Mouse (Mus musculus) Patski (cell line): Measurements from ENCODE around the gene Rfx7. TPM values are rescaled to one million over a fixed set of nuclear protein-coding genes. Genes with fewer than 3 reads are reported as not detected.

Experiments
- ATAC-seq: fragments of 100-300 bp; one replicate; pipeline ENCODE4 v1.8.0; 2021
- CTCF ChIA-PET: fragments of 350-600 bp; sonication (Branson Sonifier 250); formaldehyde crosslinking; loops from one replicate; lab custom pipeline; 2022; ENCODE audit warnings: inconsistent platforms; lab: Charles Lee
- POLR2A ChIA-PET: fragments of 350-600 bp; sonication (Branson Sonifier 250); formaldehyde crosslinking; loops from one replicate; lab custom pipeline; 2022; ENCODE audit warnings: antibody characterized with exemption, inconsistent platforms; lab: Charles Lee
- DNase-seq: peaks from one replicate; pipeline ENCODE4 v3.0.0-alpha.2; 2011; ENCODE audit warnings: low read depth, low spot score
- H3K27me3 ChIP-seq: fragments of 371-371 bp; one replicate; pipeline ENCODE4 v1.5.1; 2021
- CTCF ChIP-seq: fragments of 100-300 bp; IDR thresholded peaks from one replicate; pipeline ENCODE4 v1.5.1; 2021
- in situ Hi-C: fragments of 300-500 bp; cut with MboI; formaldehyde crosslinking; loops from 3 replicates; pipeline ENCODE4 v1.11.1; 2018; ENCODE audit warnings: low pct_unique_long_range_greater_than_20kb, mixed read lengths
- polyA plus RNA-seq: library from polyadenylated mRNA; unstranded; gene quantifications from one replicate; pipeline ENCODE4 v1.2.3, GENCODE M21; 2021

The Rfx7 gene
- polyA plus RNA-seq, 1 experiment from 2014 or later: 16.7 TPM

GRCm38 (mm10) chr9:72613884-72614283, 81.8 kb downstream of the Rfx7 start:
- in situ Hi-C loops: no loop called here
- POLR2A ChIA-PET: no interaction called here
- DNase-seq (no peak), ATAC-seq (no peak)
- no peak for TF ChIP-seq CTCF
- CTCF ChIA-PET: no interaction called here
- H3K27me3 ChIP-seq: no peaks in the 10 kb centered on the region

DNA sequence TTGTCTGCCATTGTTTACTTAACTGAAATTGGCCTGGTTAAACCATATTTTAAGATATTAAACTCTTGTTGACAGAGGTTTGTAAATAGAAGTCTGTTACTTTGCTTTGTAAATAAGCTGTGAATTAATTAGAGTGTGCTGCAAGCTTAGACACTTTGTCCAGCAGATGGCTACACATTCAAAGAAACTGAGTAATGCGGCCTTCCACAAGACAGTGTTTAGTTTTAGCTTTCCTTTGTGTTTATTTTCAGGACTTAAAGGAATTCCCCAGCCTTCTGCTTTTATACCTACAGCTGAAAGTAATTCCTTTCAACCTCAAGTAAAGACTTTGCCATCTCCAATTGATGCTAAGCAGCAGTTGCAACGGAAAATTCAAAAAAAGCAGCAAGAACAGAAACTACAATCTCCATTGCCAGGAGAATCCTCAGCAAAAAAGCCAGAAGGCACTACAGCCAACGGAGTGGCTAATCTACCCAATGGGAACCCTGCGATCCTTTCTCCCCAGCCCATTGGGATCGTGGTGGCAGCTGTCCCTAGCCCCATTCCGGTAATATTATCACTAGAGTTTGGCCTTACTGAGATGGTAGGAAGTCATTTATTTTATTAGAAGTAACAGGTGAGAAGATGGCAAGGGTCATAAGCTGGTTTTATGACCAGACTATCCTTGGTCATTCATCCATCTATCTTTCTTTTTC, 82.9 kb downstream of the Rfx7 start:
- in situ Hi-C loops: no loop called here
- peak; percentile 35 for TF ChIP-seq CTCF
- no peaks in the 10 kb centered on the region for H3K27me3 ChIP-seq
- ChIA-PET CTCF (interaction anchor here (1.1 to 1.2 kb wide), 2 partner anchors 10 to 55 kb away, joined by 3 read pairs; no protein-coding TSS in a partner anchor), POLR2A (no interaction called here)
- DNase-seq: no peak
- ATAC-seq: no peak

DNA sequence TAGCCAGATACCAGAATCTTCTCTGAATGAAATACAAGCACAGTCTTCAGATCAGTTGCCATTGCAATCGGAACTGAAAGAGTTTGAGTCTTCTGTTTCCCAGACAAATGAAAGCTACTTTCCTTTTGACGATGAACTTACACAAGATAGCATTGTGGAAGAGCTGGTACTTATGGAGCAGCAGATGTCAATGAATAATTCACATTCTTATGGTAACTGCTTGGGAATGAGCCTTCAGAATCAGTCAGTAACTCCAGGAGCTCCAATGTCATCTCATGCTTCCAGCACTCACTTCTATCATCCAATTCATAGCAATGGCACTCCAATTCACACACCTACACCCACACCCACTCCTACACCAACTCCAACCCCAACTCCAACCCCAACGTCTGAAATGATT, 86.0 kb downstream of the Rfx7 start:
- ChIA-PET POLR2A (no interaction called here), CTCF (interaction anchor here (0.7 to 1.3 kb wide), 2 partner anchors 11 to 53 kb away, joined by 3 read pairs; no protein-coding TSS in a partner anchor)
- TF ChIP-seq CTCF: no peak
- in situ Hi-C loops: no loop called here
- ATAC-seq (no peak), DNase-seq (no peak)
- H3K27me3 ChIP-seq: no peaks in the 10 kb centered on the region

DNA sequence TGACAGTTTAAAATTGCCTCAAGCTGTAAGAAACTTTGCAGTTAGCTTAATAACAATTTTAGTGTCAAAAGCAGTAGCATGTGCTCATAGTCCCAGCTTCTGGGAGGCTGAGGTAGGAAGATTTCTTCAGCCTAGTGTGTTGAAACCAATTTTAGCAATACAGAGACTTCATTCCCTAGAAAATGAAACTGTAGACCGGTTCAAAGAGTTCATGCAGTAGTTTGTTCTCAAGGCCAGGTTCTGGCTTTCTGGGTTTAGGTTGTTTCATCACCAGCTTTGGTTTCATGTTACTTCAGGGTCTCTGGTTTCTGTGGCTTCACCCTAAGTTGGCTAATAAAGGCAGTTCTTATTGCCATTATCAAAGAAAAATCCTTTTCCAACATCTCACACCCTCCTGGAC, 91.6 kb downstream of the Rfx7 start:
- in situ Hi-C loops: no loop called here
- CTCF ChIA-PET: interaction anchor here (1.1 kb wide), 1 partner anchor 48 kb away, joined by 3 read pairs; no protein-coding TSS in a partner anchor
- ATAC-seq (no peak), DNase-seq (no peak)
- no peak for TF ChIP-seq CTCF
- no peaks in the 10 kb centered on the region for H3K27me3 ChIP-seq
- POLR2A ChIA-PET: no interaction called here

DNA sequence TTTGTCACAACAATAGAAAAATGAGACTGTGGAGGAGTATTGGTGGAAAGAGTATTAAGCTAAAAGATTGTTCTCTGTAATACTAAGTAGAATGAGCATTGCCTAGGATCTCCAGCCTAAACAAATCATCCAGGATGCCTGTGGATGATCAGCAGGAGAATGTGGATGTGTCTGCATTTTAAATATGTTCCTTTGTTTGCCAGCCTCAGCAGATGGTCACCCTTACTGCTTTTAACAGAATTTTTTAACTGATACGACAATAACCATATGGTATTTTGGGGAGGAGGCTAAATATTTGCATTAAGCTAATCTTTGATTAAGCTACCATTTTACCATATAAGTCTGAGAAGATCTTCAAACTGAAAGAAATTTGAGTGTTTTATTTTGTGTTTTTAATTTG, 95.6 kb downstream of the Rfx7 start:
- ChIA-PET POLR2A (no interaction called here), CTCF (interaction anchor here (1.4 to 2.3 kb wide), 3 partner anchors 10 to 42 kb away, joined by 4 to 8 read pairs (median 4); partner anchors contain the start of gene Nedd4)
- no peak for ATAC-seq
- in situ Hi-C loops: no loop called here
- no peak for TF ChIP-seq CTCF
- H3K27me3 ChIP-seq: no peaks in the 10 kb centered on the region
- DNase-seq: no peak

DNA sequence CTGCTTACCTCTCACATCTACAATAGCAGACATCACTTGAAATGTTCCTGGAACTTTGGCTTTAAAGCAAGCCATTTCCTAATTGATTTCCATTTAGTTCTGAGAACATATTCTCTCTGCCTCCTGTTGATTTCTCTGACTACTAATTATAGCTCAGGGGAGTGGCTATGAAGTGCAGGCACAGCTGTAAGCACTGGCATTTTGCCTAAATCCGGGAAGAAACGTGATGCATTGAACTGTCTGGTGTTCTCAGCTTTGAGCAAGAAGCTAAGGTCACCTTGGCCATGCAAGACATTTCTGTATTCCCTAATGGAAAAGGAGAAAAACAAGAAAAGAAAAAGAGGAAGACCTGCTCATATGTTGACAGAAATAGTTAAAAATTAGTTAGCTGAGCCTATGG, 96.6 kb downstream of the Rfx7 start:
- ChIA-PET CTCF (interaction anchor here (0.8 to 2.3 kb wide), 5 partner anchors 9 to 44 kb away, joined by 3 to 8 read pairs (median 3); no protein-coding TSS in a partner anchor), POLR2A (interaction anchor here (2.7 kb wide), 1 partner anchor 35 kb away, joined by 19 read pairs; no protein-coding TSS in a partner anchor)
- in situ Hi-C loops: no loop called here
- no peaks in the 10 kb centered on the region for H3K27me3 ChIP-seq
- TF ChIP-seq CTCF: no peak
- ATAC-seq: no peak
- no peak for DNase-seq

DNA sequence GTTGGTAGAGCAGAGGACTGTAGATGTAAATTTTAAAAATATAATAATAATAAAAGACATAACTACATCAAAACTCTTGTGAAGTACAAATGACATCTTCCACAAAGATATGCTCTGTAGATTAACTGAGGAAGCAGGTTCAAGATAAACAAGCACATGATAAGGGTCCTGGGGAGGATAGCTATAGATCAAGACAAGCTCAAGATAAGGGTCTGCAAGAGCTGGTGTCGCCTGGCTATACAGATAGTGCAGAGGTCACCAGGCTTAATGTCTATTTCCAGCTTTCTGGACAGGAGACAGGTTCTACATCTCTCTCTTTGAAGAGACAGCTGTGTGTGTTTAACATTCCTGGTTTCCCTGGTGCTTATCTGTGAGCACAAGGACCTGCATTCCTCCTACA, 100.2 kb downstream of the Rfx7 start:
- no peak for ATAC-seq
- no peaks in the 10 kb centered on the region for H3K27me3 ChIP-seq
- DNase-seq: no peak
- in situ Hi-C loops: no loop called here
- TF ChIP-seq CTCF: no peak
- POLR2A ChIA-PET: interaction anchor here (0.6 kb wide), 1 partner anchor 32 kb away, joined by 3 read pairs; no protein-coding TSS in a partner anchor
- CTCF ChIA-PET: interaction anchor here (1.2 to 1.9 kb wide), 2 partner anchors 41 to 63 kb away, joined by 4 read pairs; no protein-coding TSS in a partner anchor

GRCm38 (mm10) chr9:72635134-72635533, 103.1 kb downstream of the Rfx7 start:
- no peak for DNase-seq
- TF ChIP-seq CTCF: peak; percentile 75
- in situ Hi-C loops: loop anchor here (5.0 kb wide), 1 partner anchor 37 kb away; no protein-coding TSS in a partner anchor
- ChIA-PET POLR2A (interaction anchor here (0.7 to 2.4 kb wide), 3 partner anchors 27 to 367 kb away, joined by 3 to 11 read pairs (median 3); partner anchors contain the start of gene Nedd4), CTCF (interaction anchor here (0.6 to 8.1 kb wide), 14 partner anchors 10 to 144 kb away, joined by 3 to 78 read pairs (median 4); no protein-coding TSS in a partner anchor)
- peak; percentile 56 for ATAC-seq
- no peaks in the 10 kb centered on the region for H3K27me3 ChIP-seq

- TF ChIP-seq CTCF: no peak
- ATAC-seq: no peak
- DNase-seq: no peak
- no peaks in the 10 kb centered on the region for H3K27me3 ChIP-seq
- ChIA-PET CTCF (interaction anchor here (1.1 to 8.1 kb wide), 3 partner anchors 8 to 35 kb away, joined by 4 to 78 read pairs (median 4); no protein-coding TSS in a partner anchor), POLR2A (interaction anchor here (2.4 kb wide), 1 partner anchor 26 kb away, joined by 11 read pairs; the partner anchor contains the start of gene Nedd4)
- in situ Hi-C loops: loop anchor here (5.0 kb wide), 1 partner anchor 36 kb away; no protein-coding TSS in a partner anchor
Measured at GRCm38 (mm10) chr9:72636547-72636946, 104.5 kb downstream of the Rfx7 start.

DNA sequence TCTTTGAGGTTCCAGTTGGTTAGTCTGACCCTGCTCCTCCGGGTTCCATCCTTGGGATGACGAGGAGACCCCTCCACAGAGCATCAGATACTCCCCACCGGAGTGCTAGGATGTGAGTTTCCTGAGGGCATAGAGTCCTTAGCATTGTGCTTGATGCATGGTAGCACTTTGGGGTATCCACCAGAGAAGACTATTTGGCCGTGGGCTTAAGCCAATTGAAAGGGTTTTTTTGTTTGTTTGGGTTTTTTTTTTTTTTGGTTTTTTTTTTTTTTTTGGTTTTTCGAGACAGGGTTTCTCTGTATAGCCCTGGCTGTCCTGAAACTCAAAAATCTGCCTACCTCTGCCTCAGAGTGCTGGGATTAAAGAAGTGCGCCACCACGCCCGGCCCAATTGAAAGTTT, 105.2 kb downstream of the Rfx7 start:
- no peak for ATAC-seq
- no peaks in the 10 kb centered on the region for H3K27me3 ChIP-seq
- in situ Hi-C loops: loop anchor here (5.0 kb wide), 1 partner anchor 35 kb away; no protein-coding TSS in a partner anchor

More for the DNA sequence above, 105.2 kb downstream of the Rfx7 start:
- no peak for DNase-seq
- ChIA-PET CTCF (interaction anchor here (1.3 to 8.1 kb wide), 3 partner anchors 9 to 35 kb away, joined by 8 to 78 read pairs (median 28); no protein-coding TSS in a partner anchor), POLR2A (no interaction called here)
- TF ChIP-seq CTCF: no peak
